Mouse (Mus musculus) B cell, adult (primary cell): ENCODE results near the gene Vmn1r116. TPM values are rescaled to one million over a fixed set of nuclear protein-coding genes. Genes with fewer than 3 reads are reported as not detected.

ENCODE experiments used
- total RNA-seq: library from RNA; stranded (reverse); gene quantifications from 4 replicates; pipeline ENCODE4 v1.2.4, GENCODE M21; 2023; ENCODE audit not compliant: inconsistent age

The Vmn1r116 gene
- total RNA-seq = not detected in 4 replicates

GRCm38 (mm10) chr7:20871956-20872355, at the start of gene Vmn1r116:
TSS of gene Vmn1r116 (plus strand) at chr7:20872256.

DNA sequence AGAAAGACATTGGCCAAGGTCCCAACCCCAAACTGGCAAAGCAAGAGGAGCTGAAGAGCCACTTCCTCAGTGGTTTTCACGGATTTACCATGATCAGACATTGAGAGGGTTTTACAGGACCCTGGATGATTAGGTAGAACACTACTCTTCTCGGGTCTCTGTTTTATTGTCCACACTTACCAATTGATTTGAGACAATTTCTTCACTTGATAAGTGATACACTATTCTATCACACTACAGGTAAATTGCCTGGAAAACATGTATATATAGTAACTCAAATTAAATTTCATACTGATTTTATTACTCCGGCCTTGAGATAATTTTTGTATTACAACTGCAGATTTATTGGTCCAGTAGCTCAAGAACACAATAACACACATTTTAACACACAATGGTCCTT, 27.2 kb upstream of the Vmn1r116 start, which contains the start of gene Vmn1r115:
Gene Vmn1r115, minus strand, starts transcription at position 101 of the 400 bp plus-strand sequence.

DNA sequence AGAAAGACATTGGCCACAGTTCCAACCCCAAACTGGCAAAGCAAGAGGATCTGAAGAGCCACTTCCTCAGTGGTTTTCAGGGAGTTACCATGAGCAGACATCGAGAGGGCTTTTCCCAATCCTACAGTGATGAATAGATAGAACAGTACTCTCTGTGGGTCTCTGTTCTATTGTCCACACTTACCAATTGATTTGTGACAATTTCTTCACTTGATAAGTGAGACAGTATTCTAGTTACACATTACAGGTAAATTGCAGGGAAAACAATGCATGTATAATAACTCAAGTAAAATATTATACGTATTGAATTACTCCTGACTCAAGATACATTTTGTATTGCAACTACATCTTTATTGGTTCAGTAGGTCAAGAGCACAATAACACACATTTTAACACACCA, 12.0 kb downstream of the Vmn1r116 start, which contains the start of gene Vmn1r117:
Gene Vmn1r117, minus strand, starts transcription at position 101 of the 400 bp plus-strand sequence.

GRCm38 (mm10) chr7:20912247-20912646, 40.2 kb downstream of the Vmn1r116 start, which contains the start of gene Vmn1r118:
TSS of gene Vmn1r118 (minus strand) at chr7:20912347.

Other genes starting within 250 kb of the Vmn1r116 start
- gene Vmn1r107, start 203.3 kb upstream of the Vmn1r116 start, total RNA-seq = not detected in 4 replicates
- not detected in 4 replicates for gene Vmn1r111, start 169.0 kb upstream of the Vmn1r116 start, total RNA-seq
- gene Gm10668, start 141.6 kb upstream of the Vmn1r116 start, total RNA-seq = not detected in 4 replicates
- not detected in 4 replicates for gene Vmn1r112, start 101.1 kb upstream of the Vmn1r116 start, total RNA-seq
- not detected in 4 replicates for gene Vmn1r113, start 85.0 kb upstream of the Vmn1r116 start, total RNA-seq
- gene Vmn1r114, start 60.1 kb upstream of the Vmn1r116 start, total RNA-seq = not detected in 4 replicates
- not detected in 4 replicates for gene Vmn1r115, start 27.3 kb upstream of the Vmn1r116 start, total RNA-seq
- gene Vmn1r117, start 11.9 kb downstream of the Vmn1r116 start, total RNA-seq = not detected in 4 replicates
- not detected in 4 replicates for gene Vmn1r118, start 40.1 kb downstream of the Vmn1r116 start, total RNA-seq
- gene Vmn1r119, start 140.2 kb downstream of the Vmn1r116 start, total RNA-seq = not detected in 4 replicates
- not detected in 4 replicates for gene Vmn1r120, start 181.5 kb downstream of the Vmn1r116 start, total RNA-seq
- not detected in 4 replicates for gene Vmn1r121, start 226.3 kb downstream of the Vmn1r116 start, total RNA-seq